Mouse (Mus musculus) neural tube, embryonic 11.5 days (tissue): ENCODE results near the gene Hdac7. TPM values are rescaled to one million over a fixed set of nuclear protein-coding genes. Genes with fewer than 3 reads are reported as not detected.

Experiments used
- ATAC-seq: fragments of 200-750 bp; cut with Nextera tagmentation; 2 replicates; pipeline ENCODE4 v1.8.0; 2017; ENCODE audit warnings: moderate number of reproducible peaks, mild to moderate bottlenecking, moderate TSS enrichment, moderate library complexity; ENCODE audit not compliant: insufficient read depth, low FRiP score, low TSS enrichment
- DNase-seq: peaks from one replicate; pipeline ENCODE4 v3.0.0-alpha.2; 2015; ENCODE audit warnings: low spot score
- H3K27ac ChIP-seq: fragments of 300-500 bp; sonication (generic); 2 replicates; pipeline ENCODE4 v1.5.1; 2014; ENCODE audit warnings: low read depth, mild to moderate bottlenecking, low read length
- H3K27me3 ChIP-seq: fragments of 300-500 bp; sonication (generic); 2 replicates; pipeline ENCODE4 v1.6.1; 2014; ENCODE audit warnings: mild to moderate bottlenecking, low read length, mixed read lengths; ENCODE audit not compliant: control insufficient read depth, insufficient read depth
- H3K36me3 ChIP-seq: fragments of 300-500 bp; sonication (generic); 2 replicates; pipeline ENCODE4 v1.6.1; 2014; ENCODE audit warnings: mild to moderate bottlenecking, low read length, moderate library complexity, mixed read lengths; ENCODE audit not compliant: control insufficient read depth, insufficient read depth
- H3K4me1 ChIP-seq: fragments of 300-500 bp; sonication (generic); 2 replicates; pipeline ENCODE4 v1.6.1; 2014; ENCODE audit warnings: low read length, mixed read lengths; ENCODE audit not compliant: control insufficient read depth, insufficient read depth
- H3K4me2 ChIP-seq: fragments of 300-500 bp; sonication (generic); 2 replicates; pipeline ENCODE4 v1.6.1; 2014; ENCODE audit warnings: low read depth, mild to moderate bottlenecking, moderate library complexity
- H3K4me3 ChIP-seq: fragments of 300-500 bp; sonication (generic); 2 replicates; pipeline ENCODE4 v1.5.1; 2014; ENCODE audit warnings: low read depth, low read length
- H3K9ac ChIP-seq: fragments of 300-500 bp; sonication (generic); 2 replicates; pipeline ENCODE4 v1.6.1; 2014; ENCODE audit warnings: mild to moderate bottlenecking, low read length
- H3K9me3 ChIP-seq: fragments of 300-500 bp; sonication (generic); 2 replicates; pipeline ENCODE4 v1.6.1; 2016; ENCODE audit warnings: low read length; ENCODE audit not compliant: control insufficient read depth
- WGBS: fragments of 180-500 bp; shearing (Covaris S2); extraction: QIAGEN DNeasy Blood & Tissue Kit; methylation state at CpG from one replicate; pipeline ENCODE4 v1.1.7; 2014; 5-methylcytosine and 5-hydroxymethylcytosine counted together
- polyA plus RNA-seq: library from polyadenylated mRNA; unstranded; fragments of >200 nt; fragmentation: Nextera tagmentation; extraction: Ambion mirVana; gene quantifications from 2 replicates; pipeline ENCODE4 v1.2.1, GENCODE M21; 2014

Gene Hdac7
- polyA plus RNA-seq, 1 experiment from 2014 or later: 21.0 TPM

- H3K9me3 ChIP-seq: no peaks in the 10 kb centered on the region
- 0 out of 2 replicates have a peak overlapping the region, but pooled peaks have one; percentile 44 for H3K27ac ChIP-seq
- H3K4me3 ChIP-seq: no peak overlapping the region
- no peak overlapping the region for H3K9ac ChIP-seq
- H3K36me3 ChIP-seq: no peaks in the 10 kb centered on the region
- H3K4me1 ChIP-seq: peaks cover 8% of the 10 kb centered on the region
- DNase-seq (peak; percentile 66), ATAC-seq (peak; percentile 67; the same call in 1 of the 2 replicates)
- 48% methylated on average over 12 of the region's 12 CpGs for WGBS
- H3K4me2 ChIP-seq: no peak overlapping the region
- no peaks in the 10 kb centered on the region for H3K27me3 ChIP-seq
Observed at GRCm38 (mm10) chr15:97750697-97751096, 93.6 kb downstream of the Hdac7 start.

- no peak overlapping the region for H3K9ac ChIP-seq
- H3K4me3 ChIP-seq: no peak overlapping the region
- H3K4me2 ChIP-seq: no peak overlapping the region
- no peaks in the 10 kb centered on the region for H3K27me3 ChIP-seq
- ATAC-seq (no peak), DNase-seq (no peak)
- H3K36me3 ChIP-seq: no peaks in the 10 kb centered on the region
- 92% methylated on average over 13 of the region's 13 CpGs for WGBS
- no peaks in the 10 kb centered on the region for H3K9me3 ChIP-seq
- no peak overlapping the region for H3K27ac ChIP-seq
- H3K4me1 ChIP-seq: peaks cover 8% of the 10 kb centered on the region
Observed at GRCm38 (mm10) chr15:97749841-97750240, 94.5 kb downstream of the Hdac7 start.

- no peaks in the 10 kb centered on the region for H3K9me3 ChIP-seq
- no peak overlapping the region for H3K27ac ChIP-seq
- no peak overlapping the region for H3K4me3 ChIP-seq
- ATAC-seq: no peak
- H3K36me3 ChIP-seq: no peaks in the 10 kb centered on the region
- no peak for DNase-seq
- no peak overlapping the region for H3K9ac ChIP-seq
- H3K27me3 ChIP-seq: no peaks in the 10 kb centered on the region
- H3K4me2 ChIP-seq: no peak overlapping the region
- peaks cover 8% of the 10 kb centered on the region for H3K4me1 ChIP-seq
- WGBS: 93% methylated on average over 9 of the region's 9 CpGs
Observed at GRCm38 (mm10) chr15:97749397-97749796, 94.9 kb downstream of the Hdac7 start.

GRCm38 (mm10) chr15:97748964-97749363, 95.3 kb downstream of the Hdac7 start:
- peaks cover 8% of the 10 kb centered on the region for H3K4me1 ChIP-seq

GRCm38 (mm10) chr15:97748309-97748708, 96.0 kb downstream of the Hdac7 start:
- Histone ChIP-seq H3K4me3 (no peak overlapping the region), H3K4me1 (peaks cover 8% of the 10 kb centered on the region), H3K36me3 (no peaks in the 10 kb centered on the region), H3K9me3 (no peaks in the 10 kb centered on the region), H3K4me2 (no peak overlapping the region), H3K9ac (no peak overlapping the region), H3K27ac (no peak overlapping the region), H3K27me3 (no peaks in the 10 kb centered on the region)
- no peak for ATAC-seq
- DNase-seq: peak; percentile 42
- 41% methylated on average over 10 of the region's 10 CpGs for WGBS

More at GRCm38 (mm10) chr15:97748964-97749363, 95.3 kb downstream of the Hdac7 start:
- H3K27me3 ChIP-seq: no peaks in the 10 kb centered on the region
- no peak for DNase-seq
- no peaks in the 10 kb centered on the region for H3K9me3 ChIP-seq
- no peak overlapping the region for H3K4me3 ChIP-seq
- no peak overlapping the region for H3K4me2 ChIP-seq
- no peak overlapping the region for H3K9ac ChIP-seq
- no peak for ATAC-seq
- no peaks in the 10 kb centered on the region for H3K36me3 ChIP-seq
- no peak overlapping the region for H3K27ac ChIP-seq
- WGBS: 89% methylated on average over 4 of the region's 4 CpGs

GRCm38 (mm10) chr15:97747486-97747885, 96.8 kb downstream of the Hdac7 start:
- WGBS: 87% methylated on average over 4 of the region's 4 CpGs
- H3K9me3 ChIP-seq: no peaks in the 10 kb centered on the region
- no peak overlapping the region for H3K4me3 ChIP-seq
- DNase-seq (no peak), ATAC-seq (no peak)
- H3K27me3 ChIP-seq: no peaks in the 10 kb centered on the region
- H3K4me1 ChIP-seq: peaks cover 8% of the 10 kb centered on the region
- no peaks in the 10 kb centered on the region for H3K36me3 ChIP-seq
- H3K4me2 ChIP-seq: no peak overlapping the region
- no peak overlapping the region for H3K27ac ChIP-seq
- H3K9ac ChIP-seq: no peak overlapping the region

- H3K4me3 ChIP-seq: no peak overlapping the region
- no peak overlapping the region for H3K27ac ChIP-seq
- no peaks in the 10 kb centered on the region for H3K9me3 ChIP-seq
- H3K4me1 ChIP-seq: peaks cover 8% of the 10 kb centered on the region
- H3K9ac ChIP-seq: no peak overlapping the region
- H3K27me3 ChIP-seq: no peaks in the 10 kb centered on the region
- WGBS: 93% methylated on average over 24 of the region's 24 CpGs
- no peaks in the 10 kb centered on the region for H3K36me3 ChIP-seq
- H3K4me2 ChIP-seq: no peak overlapping the region
- ATAC-seq (no peak), DNase-seq (no peak)
Observed at GRCm38 (mm10) chr15:97746748-97747147, 97.6 kb downstream of the Hdac7 start.

- DNase-seq (no peak), ATAC-seq (no peak)
- no peaks in the 10 kb centered on the region for H3K36me3 ChIP-seq
- 92% methylated on average over 10 of the region's 10 CpGs for WGBS
- H3K27me3 ChIP-seq: no peaks in the 10 kb centered on the region
- peaks cover 8% of the 10 kb centered on the region for H3K4me1 ChIP-seq
- no peak overlapping the region for H3K4me3 ChIP-seq
- H3K9ac ChIP-seq: no peak overlapping the region
- H3K4me2 ChIP-seq: no peak overlapping the region
- H3K27ac ChIP-seq: no peak overlapping the region
- H3K9me3 ChIP-seq: no peaks in the 10 kb centered on the region
Observed at GRCm38 (mm10) chr15:97746278-97746677, 98.0 kb downstream of the Hdac7 start.

GRCm38 (mm10) chr15:97745331-97745730, 99.0 kb downstream of the Hdac7 start:
- 80% methylated on average over 10 of the region's 10 CpGs for WGBS
- H3K4me2 ChIP-seq: no peak overlapping the region
- no peaks in the 10 kb centered on the region for H3K27me3 ChIP-seq
- peaks cover under 1% of the 10 kb centered on the region; the same call in 1 of the 2 replicates for H3K4me1 ChIP-seq
- H3K4me3 ChIP-seq: no peak overlapping the region
- no peak overlapping the region for H3K9ac ChIP-seq
- H3K27ac ChIP-seq: no peak overlapping the region
- DNase-seq (no peak), ATAC-seq (no peak)
- H3K36me3 ChIP-seq: no peaks in the 10 kb centered on the region
- H3K9me3 ChIP-seq: no peaks in the 10 kb centered on the region
